Mouse (Mus musculus) central nervous system, embryonic 11.5 days (tissue): ENCODE data around the gene Myo1g. TPM values are rescaled to one million over a fixed set of nuclear protein-coding genes. Genes with fewer than 3 reads are reported as not detected.

Experiments used
- polyA plus RNA-seq: library from polyadenylated mRNA; depleted of rRNA; stranded (reverse); fragments of >200 nt; gene quantifications from 2 replicates; pipeline ENCODE4 v1.2.3, GENCODE M21; 2012; rRNA removed

Myo1g gene
- polyA plus RNA-seq: 1.1 TPM in 2 replicates

DNA sequence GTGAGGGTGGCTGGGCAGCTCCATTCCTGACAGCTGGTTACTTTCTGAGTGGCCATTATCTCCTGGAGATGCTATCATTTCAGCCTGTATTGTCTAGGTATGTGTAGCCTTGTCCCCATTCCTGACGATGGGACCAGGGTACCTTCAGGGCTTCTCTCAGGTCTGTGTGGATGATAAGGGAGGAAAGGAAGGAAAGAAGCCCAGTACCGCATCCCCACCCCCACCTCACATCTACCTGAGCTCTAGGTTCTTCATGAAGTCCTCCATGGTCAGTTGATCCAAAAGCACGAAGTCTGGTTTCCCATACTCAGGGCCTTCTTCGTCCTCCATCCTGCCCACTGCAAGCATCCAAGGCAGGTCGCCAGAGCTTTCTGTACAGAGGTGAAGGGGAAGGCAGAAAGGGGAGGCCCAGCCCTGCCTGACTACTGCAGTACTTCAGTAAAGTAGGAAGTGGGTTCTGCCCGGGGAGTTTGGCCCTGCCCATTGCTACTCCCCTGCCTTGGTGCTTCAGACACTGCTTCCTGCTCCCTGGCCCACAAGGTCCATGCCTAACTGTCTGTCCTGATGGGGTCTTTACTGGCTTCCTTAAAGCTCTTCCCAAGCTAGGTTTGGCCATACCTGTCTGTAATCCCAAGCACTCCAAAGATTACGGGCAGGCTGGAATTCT is at the start of gene Myo1g:
Myo1g (minus strand) TSS at position 459 of the 667 bp plus-strand sequence.

DNA sequence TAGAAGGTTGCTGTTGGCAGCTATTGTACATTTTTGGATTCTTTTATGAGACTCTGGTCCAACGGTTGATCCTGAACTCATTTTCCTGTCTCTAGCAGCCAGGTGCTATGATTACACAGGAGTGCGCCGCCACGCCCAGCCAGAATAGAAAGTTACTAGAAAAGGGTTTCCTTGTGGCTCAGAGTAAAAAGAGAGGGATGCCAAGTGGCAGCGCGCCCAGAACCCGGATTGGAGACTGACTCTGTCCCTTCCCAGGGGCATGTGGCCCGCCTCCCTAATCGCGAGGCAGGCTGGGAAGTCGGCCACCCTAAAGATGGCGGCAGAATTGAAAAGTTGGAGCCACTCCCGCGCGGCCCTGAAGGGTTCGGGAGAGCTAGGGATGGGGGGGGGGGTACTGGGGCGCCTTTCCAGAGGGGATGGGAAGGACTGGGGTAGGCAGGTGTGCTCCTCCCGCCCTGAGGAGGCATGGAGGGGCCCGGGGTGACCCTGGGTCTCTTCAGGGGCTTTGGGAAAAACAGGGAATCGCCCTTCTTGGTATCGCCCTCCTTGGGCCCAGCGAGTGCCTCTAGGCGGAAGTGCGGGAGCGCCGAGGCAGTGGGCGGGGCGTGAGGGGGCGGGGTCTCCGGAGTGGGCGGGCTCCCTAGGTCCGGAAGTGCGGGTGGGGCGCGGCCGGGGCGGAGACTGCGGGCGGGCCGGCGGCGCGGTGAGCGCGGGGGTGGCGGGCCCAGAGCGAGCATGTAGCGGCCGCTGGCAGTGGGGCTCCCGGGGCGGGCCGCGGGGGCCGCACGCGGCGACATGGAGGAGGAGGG is 25.6 kb upstream of the Myo1g start, which contains the start of gene Ccm2:
Ccm2 (plus strand) TSS at position 683 of the 809 bp plus-strand sequence.

DNA sequence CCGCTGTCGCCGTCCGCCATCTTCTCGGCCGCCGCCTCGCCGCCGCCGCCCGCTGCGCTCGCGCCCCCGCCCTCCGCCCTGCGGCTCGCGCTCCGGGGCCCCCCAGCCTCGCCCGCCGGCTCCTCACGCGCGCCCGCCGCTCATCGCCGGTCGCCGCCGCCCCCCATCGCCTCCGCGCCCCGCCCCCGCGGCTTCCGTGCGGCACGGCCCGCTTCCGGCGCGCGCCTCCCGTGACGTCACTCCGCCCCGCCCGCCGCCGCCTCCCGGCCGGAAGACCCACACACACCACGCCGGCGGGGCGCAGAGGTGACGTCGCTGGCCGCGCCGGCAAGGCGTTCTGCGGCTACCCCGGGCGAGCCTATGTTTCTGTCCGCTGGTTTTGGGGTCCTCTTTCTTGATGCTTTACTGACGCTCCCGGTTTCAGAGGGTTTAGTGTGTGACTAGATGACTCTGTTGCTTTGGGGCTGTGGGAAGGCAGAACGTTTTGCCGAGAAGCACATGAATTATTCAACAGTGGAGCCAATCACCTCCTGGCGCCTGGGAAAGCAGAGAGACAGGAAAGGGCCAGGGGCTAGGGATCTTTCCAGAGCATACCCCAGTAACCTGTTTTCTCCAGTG is 44.8 kb downstream of the Myo1g start, which contains the start of gene Purb:
Purb (minus strand) TSS at position 51 of the 618 bp plus-strand sequence.

Other genes with a start within 250 kb of the Myo1g start
- gene Tmed4, start 246.1 kb downstream of the Myo1g start, polyA plus RNA-seq: 114 and 130 TPM in 2 replicates
- gene Ogdh, start 229.3 kb downstream of the Myo1g start, polyA plus RNA-seq: 48.8 and 61.6 TPM in 2 replicates
- 42.8 and 57.0 TPM in 2 replicates for gene Zmiz2, start 131.9 kb downstream of the Myo1g start, polyA plus RNA-seq
- 3,603 and 3,967 TPM in 2 replicates for gene Ppia, start 105.5 kb downstream of the Myo1g start, polyA plus RNA-seq
- gene H2afv, start 76.5 kb downstream of the Myo1g start, polyA plus RNA-seq: 491 and 846 TPM in 2 replicates
- 14.3 and 20.2 TPM in 2 replicates for gene Purb, start 45.0 kb downstream of the Myo1g start, polyA plus RNA-seq
- gene Ccm2, start 25.9 kb upstream of the Myo1g start, polyA plus RNA-seq: 49.6 and 82.5 TPM in 2 replicates
- gene Nacad, start 85.1 kb upstream of the Myo1g start, polyA plus RNA-seq: 34.7 and 73.7 TPM in 2 replicates
- 96.0 and 96.3 TPM in 2 replicates for gene Tbrg4, start 105.1 kb upstream of the Myo1g start, polyA plus RNA-seq
- not detected in 2 replicates for gene Wap, start 117.7 kb upstream of the Myo1g start, polyA plus RNA-seq
- 3.4 and 7.6 TPM in 2 replicates for gene Ramp3, start 137.6 kb upstream of the Myo1g start, polyA plus RNA-seq